Mouse (Mus musculus) liver, embryonic 13.5 days (tissue): ENCODE measurements around the gene Iars2. TPM values are rescaled to one million over a fixed set of nuclear protein-coding genes. Genes with fewer than 3 reads are reported as not detected.

ENCODE experiments used
- ATAC-seq: fragments of 200-750 bp; cut with Nextera tagmentation; 2 replicates; pipeline ENCODE4 v1.8.0; 2017; ENCODE audit warnings: low read depth, mild to moderate bottlenecking, moderate number of reproducible peaks, moderate library complexity
- DNase-seq: peaks from one replicate; pipeline ENCODE4 v3.0.0; 2022
- H3K27ac ChIP-seq: fragments of 300-500 bp; sonication (generic); 2 replicates; pipeline ENCODE4 v1.5.1; 2015; ENCODE audit warnings: moderate library complexity, mild to moderate bottlenecking, inconsistent platforms
- H3K27me3 ChIP-seq: fragments of 300-500 bp; sonication (generic); 2 replicates; pipeline ENCODE4 v1.6.1; 2015; ENCODE audit warnings: mild to moderate bottlenecking, inconsistent platforms
- H3K36me3 ChIP-seq: fragments of 300-500 bp; sonication (generic); 2 replicates; pipeline ENCODE4 v1.6.1; 2015; ENCODE audit warnings: mild to moderate bottlenecking, inconsistent platforms
- H3K4me1 ChIP-seq: fragments of 300-500 bp; sonication (generic); replicated peaks from 2 replicates; pipeline ENCODE4 v1.6.1; 2015; ENCODE audit warnings: inconsistent platforms
- H3K4me2 ChIP-seq: fragments of 300-500 bp; sonication (generic); 2 replicates; pipeline ENCODE4 v1.6.1; 2015; ENCODE audit warnings: inconsistent platforms, mild to moderate bottlenecking, moderate library complexity
- H3K4me3 ChIP-seq: fragments of 300-500 bp; sonication (generic); replicated peaks from 2 replicates; pipeline ENCODE4 v1.5.1; 2015; ENCODE audit warnings: mild to moderate bottlenecking, inconsistent platforms
- H3K9ac ChIP-seq: fragments of 300-500 bp; sonication (generic); 2 replicates; pipeline ENCODE4 v1.6.1; 2015; ENCODE audit warnings: mild to moderate bottlenecking, inconsistent platforms
- H3K9me3 ChIP-seq: fragments of 300-500 bp; sonication (generic); replicated peaks from 2 replicates; pipeline ENCODE4 v1.6.1; 2016; ENCODE audit warnings: inconsistent platforms
- WGBS: fragments of 180-500 bp; shearing (Covaris S2); methylation state at CpG from one replicate; pipeline ENCODE4 v1.1.7; 2015; ENCODE audit not compliant: insufficient replicate concordance; 5-methylcytosine and 5-hydroxymethylcytosine counted together
- polyA plus RNA-seq: library from polyadenylated mRNA; unstranded; fragments of >200 nt; fragmentation: Nextera tagmentation; extraction: Ambion mirVana; gene quantifications from 2 replicates; pipeline ENCODE4 v1.2.1, GENCODE M21; 2015

The Iars2 gene
- polyA plus RNA-seq, 1 experiment from 2014 or later = 21.3 TPM

- 88% methylated on average over 8 of the region's 8 CpGs for WGBS
- Histone ChIP-seq H3K27ac (no peak overlapping the region), H3K4me1 (no peaks in the 10 kb centered on the region), H3K9me3 (no peaks in the 10 kb centered on the region), H3K9ac (no peak overlapping the region), H3K27me3 (no peaks in the 10 kb centered on the region), H3K4me2 (no peak overlapping the region), H3K36me3 (peaks cover 68% of the 10 kb centered on the region), H3K4me3 (no peak overlapping the region)
- ATAC-seq (no peak), DNase-seq (no peak)
Measured at GRCm38 (mm10) chr1:185298496-185298895, 30.7 kb downstream of the Iars2 start.

DNA sequence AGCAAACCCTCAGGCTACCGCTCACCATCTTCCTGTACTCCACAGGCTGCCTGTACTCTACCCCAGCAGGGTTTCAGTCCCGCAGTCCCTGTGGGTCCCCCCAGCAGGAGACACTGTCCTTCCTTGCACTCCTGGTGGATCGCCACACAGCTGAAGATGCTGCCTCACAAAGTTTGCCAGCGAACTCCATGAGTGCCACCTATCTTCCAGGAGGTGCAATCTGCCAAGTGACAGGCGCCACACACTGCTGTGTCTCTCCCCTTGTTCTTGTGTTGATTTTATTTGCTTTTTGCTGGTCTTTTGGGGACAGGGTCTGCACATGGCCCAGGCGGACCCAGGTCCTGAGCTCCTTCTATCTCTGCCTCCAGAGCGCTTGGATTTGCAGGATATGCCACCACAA is 32.3 kb downstream of the Iars2 start:
- no peak overlapping the region for H3K9ac ChIP-seq
- H3K4me2 ChIP-seq = no peak overlapping the region
- no peaks in the 10 kb centered on the region for H3K27me3 ChIP-seq
- H3K9me3 ChIP-seq = no peaks in the 10 kb centered on the region
- H3K4me3 ChIP-seq = no peak overlapping the region
- no peak overlapping the region for H3K27ac ChIP-seq
- no peaks in the 10 kb centered on the region for H3K4me1 ChIP-seq
- WGBS = 84% methylated on average over 7 of the region's 7 CpGs
- H3K36me3 ChIP-seq = peaks cover 66% of the 10 kb centered on the region
- DNase-seq (no peak), ATAC-seq (no peak)

- ATAC-seq = no peak
- WGBS = 82% methylated on average over 10 of the region's 10 CpGs
Measured at GRCm38 (mm10) chr1:185292646-185293360, 36.4 kb downstream of the Iars2 start.

GRCm38 (mm10) chr1:185291336-185291735 is 37.9 kb downstream of the Iars2 start:
- H3K27ac ChIP-seq = no peak overlapping the region
- no peaks in the 10 kb centered on the region for H3K27me3 ChIP-seq
- no peaks in the 10 kb centered on the region for H3K9me3 ChIP-seq
- H3K9ac ChIP-seq = no peak overlapping the region
- H3K4me3 ChIP-seq = no peak overlapping the region
- peaks cover 79% of the 10 kb centered on the region for H3K36me3 ChIP-seq
- WGBS = 85% methylated on average over 4 of the region's 4 CpGs
- no peaks in the 10 kb centered on the region for H3K4me1 ChIP-seq
- DNase-seq (no peak), ATAC-seq (no peak)
- H3K4me2 ChIP-seq = no peak overlapping the region

More at GRCm38 (mm10) chr1:185292646-185293360, 36.4 kb downstream of the Iars2 start:
- Histone ChIP-seq H3K36me3 (peaks cover 80% of the 10 kb centered on the region), H3K9ac (no peak overlapping the region), H3K27ac (no peak overlapping the region), H3K4me1 (no peaks in the 10 kb centered on the region), H3K4me3 (no peak overlapping the region), H3K27me3 (no peaks in the 10 kb centered on the region), H3K9me3 (no peaks in the 10 kb centered on the region), H3K4me2 (no peak overlapping the region)
- no peak for DNase-seq

- DNase-seq (no peak), ATAC-seq (no peak)
- whole genome bisulfite sequencing = 83% methylated on average over 5 of the region's 5 CpGs
- no peak overlapping the region for H3K9ac ChIP-seq
- no peaks in the 10 kb centered on the region for H3K9me3 ChIP-seq
- no peak overlapping the region for H3K4me2 ChIP-seq
- H3K36me3 ChIP-seq = peaks cover 78% of the 10 kb centered on the region
- H3K27me3 ChIP-seq = no peaks in the 10 kb centered on the region
- no peaks in the 10 kb centered on the region for H3K4me1 ChIP-seq
- H3K4me3 ChIP-seq = no peak overlapping the region
- no peak overlapping the region for H3K27ac ChIP-seq
Measured at GRCm38 (mm10) chr1:185289231-185289630, 40.0 kb downstream of the Iars2 start.

DNA sequence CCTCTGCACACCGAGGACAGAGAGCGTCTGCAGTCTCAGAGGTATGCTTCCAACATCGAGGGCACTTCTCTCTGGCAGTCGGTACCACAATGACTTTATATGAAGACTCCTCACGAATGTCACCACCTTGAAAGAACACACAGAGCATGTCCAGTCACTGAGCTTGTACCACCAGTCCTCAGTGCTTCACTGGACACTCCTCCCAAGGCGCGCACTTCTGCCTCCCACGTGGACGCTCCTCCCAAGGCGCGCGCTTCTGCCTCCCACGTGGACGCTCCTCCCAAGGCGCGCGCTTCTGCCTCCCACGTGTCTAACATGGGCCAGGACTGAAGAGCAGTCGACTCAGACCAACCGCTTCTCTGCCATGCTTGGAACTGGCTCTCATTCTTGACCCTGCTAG is 42.1 kb downstream of the Iars2 start:
- Histone ChIP-seq H3K9ac (no peak overlapping the region), H3K4me3 (no peak overlapping the region), H3K27me3 (no peaks in the 10 kb centered on the region), H3K9me3 (no peaks in the 10 kb centered on the region), H3K36me3 (peaks cover 80% of the 10 kb centered on the region), H3K4me2 (no peak overlapping the region), H3K4me1 (no peaks in the 10 kb centered on the region), H3K27ac (no peak overlapping the region)
- DNase-seq = no peak
- 85% methylated on average over 20 of the region's 20 CpGs for WGBS
- peak; percentile 15; the same call in 1 of the 2 replicates for ATAC-seq

- no peak overlapping the region for H3K4me3 ChIP-seq
- no peak overlapping the region for H3K9ac ChIP-seq
- no peaks in the 10 kb centered on the region for H3K4me1 ChIP-seq
- no peaks in the 10 kb centered on the region for H3K9me3 ChIP-seq
- no peak overlapping the region for H3K4me2 ChIP-seq
- 91% methylated on average over 4 of the region's 4 CpGs for WGBS
- DNase-seq = no peak
- no peaks in the 10 kb centered on the region for H3K27me3 ChIP-seq
- no peak overlapping the region for H3K27ac ChIP-seq
- no peak for ATAC-seq
- peaks cover 80% of the 10 kb centered on the region for H3K36me3 ChIP-seq
Measured at GRCm38 (mm10) chr1:185285171-185285570, 44.0 kb downstream of the Iars2 start.

DNA sequence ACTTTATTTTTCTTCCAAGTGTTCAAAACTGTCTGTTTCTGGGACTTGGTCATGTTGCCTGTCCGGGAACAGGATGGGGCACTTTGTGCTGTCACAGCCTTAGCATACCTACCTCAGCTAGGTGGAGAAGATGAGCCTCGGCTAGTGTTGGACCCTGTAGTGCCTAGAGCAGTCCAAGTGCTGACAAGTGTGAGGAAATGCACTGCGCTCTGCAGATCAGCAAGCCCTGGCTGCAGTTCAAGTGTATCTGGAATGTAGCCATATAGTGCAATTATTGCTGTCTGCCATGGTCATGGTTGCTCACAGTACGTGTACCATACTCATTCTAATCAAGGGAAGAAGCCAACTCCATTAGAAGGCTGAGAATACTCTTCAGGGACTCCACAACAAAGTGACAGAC is 44.5 kb downstream of the Iars2 start:
- 78% methylated on average over 4 of the region's 4 CpGs for WGBS
- no peak for DNase-seq
- H3K36me3 ChIP-seq = peaks cover 83% of the 10 kb centered on the region

GRCm38 (mm10) chr1:185283247-185283646 is 45.9 kb downstream of the Iars2 start:
- Histone ChIP-seq H3K27me3 (no peaks in the 10 kb centered on the region), H3K9ac (no peak overlapping the region), H3K4me3 (no peak overlapping the region), H3K36me3 (peaks cover 92% of the 10 kb centered on the region), H3K4me2 (no peak overlapping the region), H3K27ac (no peak overlapping the region), H3K9me3 (no peaks in the 10 kb centered on the region), H3K4me1 (no peaks in the 10 kb centered on the region)
- DNase-seq (no peak), ATAC-seq (no peak)
- 92% methylated on average over 15 of the region's 15 CpGs for WGBS

More for the DNA sequence above, 44.5 kb downstream of the Iars2 start:
- Histone ChIP-seq H3K9ac (no peak overlapping the region), H3K9me3 (no peaks in the 10 kb centered on the region), H3K27me3 (no peaks in the 10 kb centered on the region), H3K4me2 (no peak overlapping the region), H3K27ac (no peak overlapping the region), H3K4me3 (no peak overlapping the region), H3K4me1 (no peaks in the 10 kb centered on the region)
- ATAC-seq = no peak

- Histone ChIP-seq H3K9me3 (no peaks in the 10 kb centered on the region), H3K4me3 (no peak overlapping the region), H3K4me1 (no peaks in the 10 kb centered on the region), H3K27ac (no peak overlapping the region), H3K4me2 (no peak overlapping the region), H3K36me3 (peaks cover 92% of the 10 kb centered on the region), H3K9ac (no peak overlapping the region), H3K27me3 (no peaks in the 10 kb centered on the region)
- no peak for DNase-seq
- WGBS = 87% methylated on average over 11 of the region's 11 CpGs
- ATAC-seq = no peak
Measured at GRCm38 (mm10) chr1:185282846-185283245, 46.4 kb downstream of the Iars2 start.

DNA sequence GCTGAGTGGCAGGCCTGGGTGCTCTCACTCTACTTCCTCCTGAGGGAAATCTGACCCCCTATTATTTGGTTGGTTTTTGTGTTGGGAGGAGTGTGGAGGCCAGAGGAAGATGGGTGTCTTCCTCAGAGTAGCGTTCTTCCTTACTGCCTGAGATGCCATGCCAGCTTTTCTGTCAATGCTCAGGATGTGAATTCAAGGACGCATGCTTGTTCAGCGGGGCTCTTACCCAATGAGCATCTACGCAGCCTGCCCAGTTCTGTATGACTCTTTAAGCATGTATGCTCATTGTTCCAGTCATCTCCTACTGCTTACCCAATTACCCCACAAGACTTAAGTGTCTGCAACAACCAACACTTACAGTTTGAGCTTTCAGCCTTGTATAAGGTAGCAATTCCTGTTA is 48.6 kb downstream of the Iars2 start:
- no peak for ATAC-seq
- Histone ChIP-seq H3K27ac (no peak overlapping the region), H3K4me2 (no peak overlapping the region), H3K9me3 (no peaks in the 10 kb centered on the region), H3K27me3 (no peaks in the 10 kb centered on the region), H3K4me3 (no peak overlapping the region), H3K4me1 (no peaks in the 10 kb centered on the region), H3K9ac (no peak overlapping the region), H3K36me3 (peaks cover 94% of the 10 kb centered on the region)
- no peak for DNase-seq
- WGBS = 92% methylated on average over 4 of the region's 4 CpGs

DNA sequence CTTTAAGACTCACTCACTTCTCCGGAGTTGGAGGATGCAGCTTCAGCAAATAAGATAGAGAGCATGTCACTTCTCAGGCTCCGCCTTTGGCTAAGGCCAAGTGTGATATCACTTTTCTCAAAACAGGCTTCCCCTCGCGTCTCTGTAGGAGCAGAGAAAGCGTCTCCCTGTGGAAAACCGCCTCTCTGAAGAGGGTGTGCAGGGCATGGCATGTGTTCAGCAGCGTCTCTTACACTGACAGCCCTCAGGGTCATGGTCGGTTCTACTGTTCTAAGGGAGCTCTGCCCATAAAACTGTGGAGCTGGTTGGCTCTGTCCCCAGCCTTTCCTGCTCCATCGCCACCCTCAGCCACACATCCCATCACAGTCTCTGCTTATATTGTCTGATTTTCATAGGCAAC is 49.9 kb downstream of the Iars2 start:
- 66% methylated on average over 9 of the region's 9 CpGs for WGBS

More for the DNA sequence above, 49.9 kb downstream of the Iars2 start:
- ATAC-seq (no peak), DNase-seq (no peak)
- Histone ChIP-seq H3K4me3 (no peak overlapping the region), H3K4me2 (no peak overlapping the region), H3K27me3 (no peaks in the 10 kb centered on the region), H3K27ac (no peak overlapping the region), H3K9ac (no peak overlapping the region), H3K9me3 (no peaks in the 10 kb centered on the region), H3K36me3 (peaks cover 96% of the 10 kb centered on the region), H3K4me1 (no peaks in the 10 kb centered on the region)
